Mouse (Mus musculus): Measurements from ENCODE around the gene Sdf2l1.

DNA sequence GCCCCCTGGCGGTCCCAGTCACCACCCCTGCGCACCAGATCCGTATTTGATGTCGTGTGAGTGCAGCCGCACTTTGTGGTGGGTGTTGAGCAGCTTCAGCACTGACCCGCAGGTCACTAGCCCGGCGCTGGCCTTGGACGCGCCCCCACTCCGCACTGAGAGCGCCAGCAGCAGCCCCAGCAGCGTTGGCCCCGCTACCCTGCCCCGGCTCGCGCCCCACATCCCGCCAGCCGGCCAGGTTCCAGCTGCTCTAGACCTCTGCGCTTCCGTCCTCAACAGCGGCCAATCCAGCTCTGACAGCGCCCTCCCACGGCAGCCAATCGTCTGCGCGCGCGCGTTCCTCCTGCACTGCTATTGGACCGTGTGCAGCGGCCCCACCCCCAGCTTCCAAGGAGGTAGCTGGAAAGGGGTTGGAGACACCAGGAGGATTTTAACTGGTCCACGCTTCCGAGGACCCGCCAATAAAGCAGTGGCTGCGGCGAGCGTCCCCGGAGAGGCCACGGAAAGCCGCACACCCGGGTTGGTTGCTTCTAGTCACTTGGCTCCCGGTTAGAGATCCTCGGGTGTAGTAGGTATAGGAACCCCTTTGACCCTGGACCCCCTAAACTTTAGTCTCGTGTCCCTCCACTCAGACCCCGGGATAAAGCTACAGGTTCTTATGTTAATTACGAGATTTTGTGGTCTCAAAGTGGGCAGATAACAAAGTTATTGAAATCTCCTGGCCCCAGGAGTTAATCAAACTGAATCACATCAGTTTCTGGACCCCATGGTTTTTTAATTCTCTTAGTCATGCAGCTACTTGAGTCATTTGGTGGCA, at the start of gene Sdf2l1:
- TF ChIP-seq CTCF (IDR thresholded peaks at IDR 0.05; ENCODE audit: low read depth) = peak; percentile 78
- no peak for TF ChIP-seq EP300 (IDR thresholded peaks at IDR 0.05; ENCODE audit: low read depth)
